Mouse (Mus musculus): Measurements from ENCODE around the gene Ywhag. TPM values are rescaled to one million over a fixed set of nuclear protein-coding genes. Genes with fewer than 3 reads are reported as not detected.

The Ywhag gene
- total RNA-seq, 2 experiments from 2014 or later, result 279 to 282 TPM

Other genes starting within 250 kb of the Ywhag start
- gene Tmem120a, start 190.2 kb downstream of the Ywhag start, total RNA-seq (2021), result 10 to 100 TPM; 12.9 to 18.3 TPM
- gene Styxl1, start 156.2 kb downstream of the Ywhag start, total RNA-seq (2021), result not detected
- 1,000 to 10,000 TPM; 1,890 to 1,983 TPM for gene Mdh2, start 156.1 kb downstream of the Ywhag start, total RNA-seq (2021)
- gene Srrm3, start 127.7 kb downstream of the Ywhag start, total RNA-seq (2021), result not detected
- 100 to 1,000 TPM; 406 to 459 TPM for gene Hspb1, start 46.7 kb downstream of the Ywhag start, total RNA-seq (2021)
- under 1 TPM; 0.58 to 0.68 TPM for gene Ssc4d, start 39.9 kb upstream of the Ywhag start, total RNA-seq (2021)
- gene Zp3, start 45.5 kb upstream of the Ywhag start, total RNA-seq (2021), result not detected
- 1 to 10 TPM; 7.2 to 7.9 TPM for gene Dtx2, start 60.2 kb upstream of the Ywhag start, total RNA-seq (2021)
- gene Upk3b, start 103.9 kb upstream of the Ywhag start, total RNA-seq (2021), result 10 to 100 TPM; 17.9 to 28.6 TPM
- not detected for gene Upk3bl, start 119.9 kb upstream of the Ywhag start, total RNA-seq (2021)
- 1 to 10 TPM; 6.4 to 9.2 TPM for gene Rasa4, start 149.3 kb upstream of the Ywhag start, total RNA-seq (2021)
- 10 to 100 TPM; 74.0 to 76.8 TPM for gene Polr2j, start 182.0 kb upstream of the Ywhag start, total RNA-seq (2021)
- 1 to 10 TPM; 5.7 to 6.6 TPM for gene Lrwd1, start 201.5 kb upstream of the Ywhag start, total RNA-seq (2021)
- 1 to 10 TPM; 4.4 to 4.7 TPM for gene Alkbh4, start 201.5 kb upstream of the Ywhag start, total RNA-seq (2021)
- gene Orai2, start 236.1 kb upstream of the Ywhag start, total RNA-seq (2021), result 1 to 10 TPM; 1.2 to 1.3 TPM